In the genomic region with DNA sequence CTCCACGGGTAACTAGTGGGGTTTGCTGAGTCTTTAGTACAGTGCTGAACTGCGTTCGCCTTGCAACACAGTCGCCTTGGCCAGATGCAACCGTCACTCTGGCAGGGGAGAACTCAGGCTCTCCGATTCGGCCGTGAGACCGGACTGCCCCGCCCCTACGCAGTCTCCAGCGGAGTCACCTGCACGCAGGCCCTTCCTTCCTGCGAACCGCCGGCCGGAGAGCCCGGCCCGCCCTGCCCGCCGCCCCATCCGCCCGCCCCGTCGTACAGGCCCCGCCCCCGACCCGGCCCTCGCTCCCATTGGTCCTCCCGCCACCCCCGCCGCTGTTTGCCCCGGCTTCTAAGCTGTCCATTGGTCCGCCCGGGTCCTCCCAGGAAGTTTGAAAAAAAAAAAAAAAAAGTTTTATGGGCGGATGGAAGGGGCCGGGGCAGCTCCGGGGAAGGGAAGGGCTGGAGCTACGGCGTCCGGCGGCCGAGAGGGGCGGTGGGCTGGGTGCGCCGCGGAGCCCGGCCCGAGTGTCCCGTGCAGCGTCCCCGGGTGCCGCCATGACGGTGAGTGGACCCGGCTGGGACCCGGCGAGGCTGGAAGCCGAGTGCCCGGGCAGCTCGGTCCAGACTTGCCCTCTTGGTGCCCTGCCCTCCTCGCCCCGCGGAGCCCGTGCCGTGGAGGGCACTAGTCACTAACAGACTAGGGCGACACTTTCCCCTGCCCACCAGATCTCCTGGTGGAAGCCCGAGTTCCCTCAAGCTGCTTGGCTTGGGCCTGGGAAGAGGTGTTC, we compare ENCODE assay signal across 8 mouse cellular contexts. TPM values are rescaled to one million over a fixed set of nuclear protein-coding genes. Genes with fewer than 3 reads are reported as not detected.
A peak's percentile ranks its signal among the peaks of the same experiment; 100 is the strongest.
DNase-seq lines count a peak whose midpoint lies in the region; ATAC-seq and TF ChIP-seq lines count a peak whose summit lies in the region.

No protein-coding gene starts in this region.

- peaks cover 8% of the 10 kb centered on the region; the same call in 1 of the 2 replicates for H3K36me3 ChIP-seq in embryonic facial prominence, embryonic 13.5 days
- 0 out of 2 replicates have a peak, but pooled peaks cover under 1% of the 10 kb centered on the region for H3K36me3 ChIP-seq in heart, embryonic 10.5 days
- peaks cover 4% of the 10 kb centered on the region; the same call in 1 of the 2 replicates for H3K36me3 ChIP-seq in kidney, embryonic 14.5 days (ENCODE audit: control insufficient read depth, insufficient read depth, low read length)
- H3K36me3 ChIP-seq in liver, embryonic 13.5 days: peaks cover 7% of the 10 kb centered on the region; the same call in 1 of the 2 replicates

- peak; percentile 76 for ATAC-seq in embryonic facial prominence, embryonic 13.5 days (ENCODE audit: insufficient number of reproducible peaks, insufficient read depth, low FRiP score, low TSS enrichment, low read depth)
- peak; percentile 84 for ATAC-seq in kidney, embryonic 14.5 days (ENCODE audit: low FRiP score, low TSS enrichment)
- peak; percentile 89 for ATAC-seq in liver, embryonic 13.5 days (ENCODE audit: low read depth)

- WGBS in bone marrow, adult 2 months: under 1% methylated on average over 64 of the region's 67 CpGs
- under 1% methylated on average over 62 of the region's 67 CpGs for WGBS in embryonic facial prominence, embryonic 13.5 days
- under 1% methylated on average over 62 of the region's 67 CpGs for WGBS in heart, embryonic 10.5 days
- under 1% methylated on average over 58 of the region's 67 CpGs for WGBS in kidney, embryonic 14.5 days
- WGBS in liver, embryonic 13.5 days (ENCODE audit: insufficient replicate concordance): under 1% methylated on average over 64 of the region's 67 CpGs

- H3K27me3 ChIP-seq in embryonic facial prominence, embryonic 13.5 days: no peaks in the 10 kb centered on the region
- no peaks in the 10 kb centered on the region for H3K27me3 ChIP-seq in heart, embryonic 10.5 days (ENCODE audit: insufficient read depth, poor library complexity, severe bottlenecking)
- no peaks in the 10 kb centered on the region for H3K27me3 ChIP-seq in kidney, embryonic 14.5 days (ENCODE audit: control insufficient read depth, insufficient read depth, low read length)
- H3K27me3 ChIP-seq in liver, embryonic 13.5 days: no peaks in the 10 kb centered on the region

- peak; percentile 51; the same call in 1 of the 2 replicates for TF ChIP-seq POLR2A in bone marrow, adult 2 months (IDR thresholded peaks at IDR 0.05; ENCODE audit: borderline replicate concordance, control insufficient read depth, low read depth, low read length)

- peak overlapping the region; percentile 100 for H3K4me3 ChIP-seq in bone marrow, adult 2 months (replicated peaks; ENCODE audit: control insufficient read depth, low read depth, low read length)
- H3K4me3 ChIP-seq in embryonic facial prominence, embryonic 13.5 days: peak overlapping the region; percentile 97
- peak overlapping the region; percentile 91 for H3K4me3 ChIP-seq in heart, embryonic 10.5 days
- H3K4me3 ChIP-seq in kidney, embryonic 14.5 days (ENCODE audit: low read length): peak overlapping the region; percentile 90
- H3K4me3 ChIP-seq in liver, embryonic 13.5 days (replicated peaks): peak overlapping the region; percentile 95

- H3K27ac ChIP-seq in bone marrow, adult 2 months (ENCODE audit: control insufficient read depth, insufficient read depth, low read depth, low read length, poor library complexity): peak overlapping the region; percentile 99
- peak overlapping the region; percentile 90 for H3K27ac ChIP-seq in embryonic facial prominence, embryonic 13.5 days
- H3K27ac ChIP-seq in heart, embryonic 10.5 days: peak overlapping the region; percentile 96
- H3K27ac ChIP-seq in kidney, embryonic 14.5 days (ENCODE audit: low read depth, low read length): peak overlapping the region; percentile 97
- peak overlapping the region; percentile 98 for H3K27ac ChIP-seq in liver, embryonic 13.5 days

- H3K4me1 ChIP-seq in bone marrow, adult 2 months (ENCODE audit: control insufficient read depth, insufficient read depth, low read length): peaks cover 15% of the 10 kb centered on the region; the same call in 1 of the 2 replicates
- peaks cover 72% of the 10 kb centered on the region for H3K4me1 ChIP-seq in embryonic facial prominence, embryonic 13.5 days
- peaks cover 77% of the 10 kb centered on the region for H3K4me1 ChIP-seq in heart, embryonic 10.5 days
- H3K4me1 ChIP-seq in kidney, embryonic 14.5 days (ENCODE audit: control insufficient read depth, insufficient read depth, low read length): peaks cover 53% of the 10 kb centered on the region
- peaks cover 65% of the 10 kb centered on the region for H3K4me1 ChIP-seq in liver, embryonic 13.5 days (replicated peaks)

- peak overlapping the region; percentile 94 for H3K4me2 ChIP-seq in embryonic facial prominence, embryonic 13.5 days
- H3K4me2 ChIP-seq in kidney, embryonic 14.5 days (replicated peaks; ENCODE audit: low read depth, low read length): peak overlapping the region; percentile 89
- H3K4me2 ChIP-seq in liver, embryonic 13.5 days: peak overlapping the region; percentile 96

- no peaks in the 10 kb centered on the region for H3K9me3 ChIP-seq in embryonic facial prominence, embryonic 13.5 days
- no peaks in the 10 kb centered on the region for H3K9me3 ChIP-seq in heart, embryonic 10.5 days
- H3K9me3 ChIP-seq in kidney, embryonic 14.5 days (ENCODE audit: control insufficient read depth, low read length): no peaks in the 10 kb centered on the region
- no peaks in the 10 kb centered on the region for H3K9me3 ChIP-seq in liver, embryonic 13.5 days (replicated peaks)

- TF ChIP-seq CTCF in bone marrow, adult 2 months (IDR thresholded peaks at IDR 0.05; ENCODE audit: control insufficient read depth, insufficient read depth, low read length): no peak

- H3K9ac ChIP-seq in embryonic facial prominence, embryonic 13.5 days: peak overlapping the region; percentile 94
- H3K9ac ChIP-seq in kidney, embryonic 14.5 days (ENCODE audit: low read depth, low read length): peak overlapping the region; percentile 91
- H3K9ac ChIP-seq in liver, embryonic 13.5 days: peak overlapping the region; percentile 97

- peak; percentile 91 for DNase-seq in CD4-positive helper T cell, adult 2 months (ENCODE audit: low read depth, low spot score)
- peak; percentile 97 for DNase-seq in heart, embryonic 10.5 days (ENCODE audit: low spot score)
- peak; percentile 89 for DNase-seq in liver, embryonic 13.5 days
- DNase-seq in naive thymus-derived CD4-positive, alpha-beta T cell, adult 2 months (ENCODE audit: low read depth): peak; percentile 87
- peak; percentile 90 to 96 for DNase-seq in spleen, postnatal 4 days (ENCODE audit: low spot score in 2 of 2)

RNA-seq across cellular contexts. Expression of a gene that starts 35.3 kb away (rescaled TPM):
- 17.0 and 32.9 TPM in 2 replicates for polyA plus RNA-seq in bone marrow, adult 2 months (2011; ENCODE audit: insufficient read depth, insufficient read length, low replicate concordance, missing spikeins)
- polyA plus RNA-seq in embryonic facial prominence, embryonic 13.5 days (2015; fragmentation: Nextera tagmentation; extraction: Ambion mirVana): 37.8 and 38.7 TPM in 2 replicates
- 63.6 and 68.2 TPM in 2 replicates for polyA plus RNA-seq in heart, embryonic 10.5 days (2016; fragmentation: Nextera tagmentation; extraction: Ambion mirVana)
- 50.6 and 54.9 TPM in 2 replicates for polyA plus RNA-seq in kidney, embryonic 14.5 days (2014; fragmentation: Nextera tagmentation; extraction: Ambion mirVana)
- 12.9 and 18.8 TPM in 2 replicates for polyA plus RNA-seq in liver, embryonic 13.5 days (2015; fragmentation: Nextera tagmentation; extraction: Ambion mirVana)

RNA-seq across cellular contexts. Expression of a gene that starts 45.4 kb away (rescaled TPM):
- 30.4 and 32.4 TPM in 2 replicates for polyA plus RNA-seq in bone marrow, adult 2 months (2011; ENCODE audit: insufficient read depth, insufficient read length, low replicate concordance, missing spikeins)
- polyA plus RNA-seq in embryonic facial prominence, embryonic 13.5 days (2015; fragmentation: Nextera tagmentation; extraction: Ambion mirVana): 533 and 546 TPM in 2 replicates
- 195 and 250 TPM in 2 replicates for polyA plus RNA-seq in heart, embryonic 10.5 days (2016; fragmentation: Nextera tagmentation; extraction: Ambion mirVana)
- 137 and 306 TPM in 2 replicates for polyA plus RNA-seq in kidney, embryonic 14.5 days (2014; fragmentation: Nextera tagmentation; extraction: Ambion mirVana)
- polyA plus RNA-seq in liver, embryonic 13.5 days (2015; fragmentation: Nextera tagmentation; extraction: Ambion mirVana): 85.3 and 101 TPM in 2 replicates

RNA-seq across cellular contexts. Expression of a gene that starts 48.1 kb away (rescaled TPM):
- 14.6 and 30.5 TPM in 2 replicates for polyA plus RNA-seq in bone marrow, adult 2 months (2011; ENCODE audit: insufficient read depth, insufficient read length, low replicate concordance, missing spikeins)
- 54.1 and 57.4 TPM in 2 replicates for polyA plus RNA-seq in embryonic facial prominence, embryonic 13.5 days (2015; fragmentation: Nextera tagmentation; extraction: Ambion mirVana)
- polyA plus RNA-seq in heart, embryonic 10.5 days (2016; fragmentation: Nextera tagmentation; extraction: Ambion mirVana): 45.8 and 70.0 TPM in 2 replicates
- polyA plus RNA-seq in kidney, embryonic 14.5 days (2014; fragmentation: Nextera tagmentation; extraction: Ambion mirVana): 55.8 and 64.6 TPM in 2 replicates
- 45.6 and 48.9 TPM in 2 replicates for polyA plus RNA-seq in liver, embryonic 13.5 days (2015; fragmentation: Nextera tagmentation; extraction: Ambion mirVana)

RNA-seq across cellular contexts. Expression of a gene that starts 56.3 kb away (rescaled TPM):
- polyA plus RNA-seq in bone marrow, adult 2 months (2011; ENCODE audit: insufficient read depth, insufficient read length, low replicate concordance, missing spikeins): 75.3 and 222 TPM in 2 replicates
- polyA plus RNA-seq in embryonic facial prominence, embryonic 13.5 days (2015; fragmentation: Nextera tagmentation; extraction: Ambion mirVana): 2,193 and 2,304 TPM in 2 replicates
- polyA plus RNA-seq in heart, embryonic 10.5 days (2016; fragmentation: Nextera tagmentation; extraction: Ambion mirVana): 427 and 466 TPM in 2 replicates
- polyA plus RNA-seq in kidney, embryonic 14.5 days (2014; fragmentation: Nextera tagmentation; extraction: Ambion mirVana): 584 and 814 TPM in 2 replicates
- 683 and 710 TPM in 2 replicates for polyA plus RNA-seq in liver, embryonic 13.5 days (2015; fragmentation: Nextera tagmentation; extraction: Ambion mirVana)

RNA-seq across cellular contexts. Expression of a gene that starts 58.8 kb away (rescaled TPM):
- not detected in 2 replicates for polyA plus RNA-seq in bone marrow, adult 2 months (2011; ENCODE audit: insufficient read depth, insufficient read length, low replicate concordance, missing spikeins)
- polyA plus RNA-seq in embryonic facial prominence, embryonic 13.5 days (2015; fragmentation: Nextera tagmentation; extraction: Ambion mirVana): not detected in 2 replicates
- 0.26 TPM in 1 of 2 replicates, not detected in the other for polyA plus RNA-seq in heart, embryonic 10.5 days (2016; fragmentation: Nextera tagmentation; extraction: Ambion mirVana)
- 0.28 TPM in 1 of 2 replicates, not detected in the other for polyA plus RNA-seq in kidney, embryonic 14.5 days (2014; fragmentation: Nextera tagmentation; extraction: Ambion mirVana)
- polyA plus RNA-seq in liver, embryonic 13.5 days (2015; fragmentation: Nextera tagmentation; extraction: Ambion mirVana): 0.13 and 0.20 TPM in 2 replicates

Comparison
In these comparisons a context has a peak if more than half of its experiments do, and no peak if none do; other contexts are left out.
1. Peak in every context shown above with its lines: DNase-seq, ATAC-seq, H3K4me3 ChIP-seq and H3K27ac ChIP-seq.